Mouse (Mus musculus): ENCODE data around the gene Nfkbib.

- TF ChIP-seq CTCF (IDR thresholded peaks at IDR 0.05; ENCODE audit: borderline replicate concordance, insufficient read depth, low read depth, low read length) = no peak
- no peak for TF ChIP-seq POLR2A (IDR thresholded peaks at IDR 0.05; ENCODE audit: borderline replicate concordance, insufficient read depth, low read length)
Observed at GRCm38 (mm10) chr7:28756079-28756478, 11.2 kb downstream of the Nfkbib start, which contains the start of gene Ccer2.
